Mouse (Mus musculus) lung, postnatal 36 days (tissue): Measurements from ENCODE around the gene Osbpl8.
A peak's percentile ranks its signal among the peaks of the same experiment; 100 is the strongest.

Experiments
- DNase-seq: peaks from one replicate; pipeline ENCODE4 v3.0.0; 2022; ENCODE audit warnings: mixed read lengths

Osbpl8 gene

GRCm38 (mm10) chr10:111155065-111155464 is 9.5 kb upstream of the Osbpl8 start:
- no peak for DNase-seq

- DNase-seq: no peak
Observed at GRCm38 (mm10) chr10:111155571-111155970, 9.0 kb upstream of the Osbpl8 start.

- DNase-seq: no peak
Observed at GRCm38 (mm10) chr10:111156394-111157190, 8.0 kb upstream of the Osbpl8 start.

GRCm38 (mm10) chr10:111157241-111157659 is 7.3 kb upstream of the Osbpl8 start:
- DNase-seq: no peak

GRCm38 (mm10) chr10:111159789-111160522 is 4.6 kb upstream of the Osbpl8 start:
- no peak for DNase-seq

GRCm38 (mm10) chr10:111160540-111160939 is 4.0 kb upstream of the Osbpl8 start:
- DNase-seq: no peak

- no peak for DNase-seq
Observed at GRCm38 (mm10) chr10:111161373-111161772, 3.2 kb upstream of the Osbpl8 start.

- no peak for DNase-seq
Observed at GRCm38 (mm10) chr10:111163025-111163424, 1.5 kb upstream of the Osbpl8 start.

- DNase-seq: no peak
Observed at GRCm38 (mm10) chr10:111163601-111164240, 831 bp upstream of the Osbpl8 start.

- DNase-seq: peak; percentile 63
Observed at GRCm38 (mm10) chr10:111165219-111165981, 848 bp downstream of the Osbpl8 start.

- no peak for DNase-seq
Observed at GRCm38 (mm10) chr10:111166057-111166841, 1.7 kb downstream of the Osbpl8 start.

- no peak for DNase-seq
Observed at GRCm38 (mm10) chr10:111167444-111167843, 2.9 kb downstream of the Osbpl8 start.

GRCm38 (mm10) chr10:111168305-111168704 is 3.8 kb downstream of the Osbpl8 start:
- DNase-seq: no peak

GRCm38 (mm10) chr10:111171246-111171934 is 6.8 kb downstream of the Osbpl8 start:
- no peak for DNase-seq

- DNase-seq: no peak
Observed at GRCm38 (mm10) chr10:111173589-111174247, 9.2 kb downstream of the Osbpl8 start.

GRCm38 (mm10) chr10:111177336-111177735 is 12.8 kb downstream of the Osbpl8 start:
- no peak for DNase-seq

- no peak for DNase-seq
Observed at GRCm38 (mm10) chr10:111178024-111178423, 13.5 kb downstream of the Osbpl8 start.

GRCm38 (mm10) chr10:111180633-111181032 is 16.1 kb downstream of the Osbpl8 start:
- no peak for DNase-seq

GRCm38 (mm10) chr10:111183634-111184270 is 19.2 kb downstream of the Osbpl8 start:
- no peak for DNase-seq

- DNase-seq: no peak
Observed at GRCm38 (mm10) chr10:111185574-111186269, 21.2 kb downstream of the Osbpl8 start.
